Mouse (Mus musculus): ENCODE results near the gene Nat8f5.
"Not testable (repeated sequence)": the region's sequence is repeated elsewhere in the genome, so short reads cannot be mapped to it uniquely, and the experiment has no call there.

- TF ChIP-seq CTCF (conservative IDR thresholded peaks at IDR 0.05; ENCODE audit: low read length); POU5F1 (IDR thresholded peaks at IDR 0.05; ENCODE audit: borderline replicate concordance, low read length); NANOG (IDR thresholded peaks at IDR 0.05; ENCODE audit: borderline replicate concordance, low read length): not testable (repeated sequence)
Measured at GRCm38 (mm10) chr6:85810514-85810913, 10.3 kb downstream of the Nat8f5 start.
